Mouse (Mus musculus) left cerebral cortex, postnatal 4 days (tissue): ENCODE measurements around the gene Zfp229. TPM values are rescaled to one million over a fixed set of nuclear protein-coding genes. Genes with fewer than 3 reads are reported as not detected.
"Not testable (repeated sequence)": the region's sequence is repeated elsewhere in the genome, so short reads cannot be mapped to it uniquely, and the experiment has no call there.

Experiments
- DNase-seq: peaks from one replicate; pipeline ENCODE4 v3.0.0-alpha.2; 2022
- intact Hi-C: fragments of 180-260 bp; cut with DNase I; formaldehyde crosslinking; loops from one replicate; pipeline ENCODE4 v1.15.1; 2025
- total RNA-seq, 2 experiments: library from RNA; stranded (reverse); gene quantifications; 2 replicates each; pipeline ENCODE4 v1.2.3; 2021

The Zfp229 gene
- total RNA-seq: 10 to 100 TPM; 10.1 to 14.6 TPM

GRCm38 (mm10) chr17:21730495-21730894 lies at the start of gene Zfp229:
TSS of gene Zfp229 (plus strand) at chr17:21730795.
- DNase-seq, intact Hi-C loops: not testable (repeated sequence)

GRCm38 (mm10) chr17:21691560-21691959 lies 39.0 kb upstream of the Zfp229 start, which contains the start of gene Gm10226:
TSS of gene Gm10226 (plus strand) at chr17:21691860.
- intact Hi-C loops: no loop called here
- no peak for DNase-seq

- intact Hi-C loops: no loop called here
Observed at GRCm38 (mm10) chr17:21693342-21693741, 37.3 kb upstream of the Zfp229 start.

GRCm38 (mm10) chr17:21696073-21696472 lies 34.5 kb upstream of the Zfp229 start:
- intact Hi-C loops: no loop called here
- no peak for DNase-seq

More at GRCm38 (mm10) chr17:21693342-21693741, 37.3 kb upstream of the Zfp229 start:
- DNase-seq: no peak

- intact Hi-C loops: no loop called here
- no peak for DNase-seq
Observed at GRCm38 (mm10) chr17:21702281-21703240, 28.0 kb upstream of the Zfp229 start.

- DNase-seq: no peak
- intact Hi-C loops: no loop called here
Observed at GRCm38 (mm10) chr17:21703414-21703813, 27.2 kb upstream of the Zfp229 start.

GRCm38 (mm10) chr17:21707343-21707996 lies 23.1 kb upstream of the Zfp229 start, which contains the start of gene Zfp760:
TSS of gene Zfp760 (plus strand) at chr17:21707741.
- intact Hi-C loops: no loop called here

GRCm38 (mm10) chr17:21708401-21708800 lies 22.2 kb upstream of the Zfp229 start:
- intact Hi-C loops: no loop called here

More at GRCm38 (mm10) chr17:21707343-21707996, 23.1 kb upstream of the Zfp229 start, which contains the start of gene Zfp760:
- peak; percentile 81 for DNase-seq

GRCm38 (mm10) chr17:21733049-21733448 lies 2.5 kb downstream of the Zfp229 start:
- no peak for DNase-seq
- intact Hi-C loops: no loop called here

More at GRCm38 (mm10) chr17:21708401-21708800, 22.2 kb upstream of the Zfp229 start:
- no peak for DNase-seq

- intact Hi-C loops: no loop called here
- peak; percentile 74 for DNase-seq
Observed at GRCm38 (mm10) chr17:21733529-21734031, 3.0 kb downstream of the Zfp229 start.

GRCm38 (mm10) chr17:21752791-21753190 lies 22.2 kb downstream of the Zfp229 start:
- intact Hi-C loops: no loop called here
- no peak for DNase-seq

- peak; percentile 10 for DNase-seq
- intact Hi-C loops: no loop called here
Observed at GRCm38 (mm10) chr17:21753342-21754208, 23.0 kb downstream of the Zfp229 start.

GRCm38 (mm10) chr17:21770336-21770735 lies 39.7 kb downstream of the Zfp229 start:
- intact Hi-C loops: no loop called here
- DNase-seq: no peak

GRCm38 (mm10) chr17:21792256-21792655 lies 61.7 kb downstream of the Zfp229 start:
- DNase-seq: no peak
- intact Hi-C loops: no loop called here

- intact Hi-C loops, DNase-seq: not testable (repeated sequence)
Observed at GRCm38 (mm10) chr17:21801373-21801772, 70.8 kb downstream of the Zfp229 start.

Other genes with a start within 250 kb of the Zfp229 start
- gene Zfp53, start 241.8 kb upstream of the Zfp229 start, total RNA-seq: 1 to 10 TPM; 7.3 to 8.0 TPM
- gene Zfp52, start 195.3 kb upstream of the Zfp229 start, total RNA-seq: 10 to 100 TPM in 1 of 2 experiments, 1 to 10 TPM in 1; 9.5 to 10.2 TPM
- 10 to 100 TPM; 18.8 to 19.9 TPM for gene Zfp948, start 163.8 kb upstream of the Zfp229 start, total RNA-seq
- 10 to 100 TPM; 15.5 to 16.9 TPM for gene Zfp983, start 80.2 kb upstream of the Zfp229 start, total RNA-seq
- gene Gm10226, start 38.9 kb upstream of the Zfp229 start, total RNA-seq: 10 to 100 TPM in 1 of 2 experiments, 1 to 10 TPM in 1; 3.3 to 13.6 TPM
- gene Zfp760, start 23.1 kb upstream of the Zfp229 start, total RNA-seq: 10 to 100 TPM; 13.6 to 15.9 TPM
- gene Zfp820, start 115.0 kb downstream of the Zfp229 start, total RNA-seq: 1 to 10 TPM; 1.5 to 1.8 TPM
- 1 to 10 TPM; 5.9 to 6.5 TPM for gene Zfp995, start 179.1 kb downstream of the Zfp229 start, total RNA-seq
- 10 to 100 TPM; 17.2 to 19.0 TPM for gene Zfp942, start 231.7 kb downstream of the Zfp229 start, total RNA-seq
- gene Zfp943, start 231.8 kb downstream of the Zfp229 start, total RNA-seq: 10 to 100 TPM; 16.2 to 17.9 TPM